Mouse (Mus musculus): ENCODE data around the gene Gp1bb.

DNA sequence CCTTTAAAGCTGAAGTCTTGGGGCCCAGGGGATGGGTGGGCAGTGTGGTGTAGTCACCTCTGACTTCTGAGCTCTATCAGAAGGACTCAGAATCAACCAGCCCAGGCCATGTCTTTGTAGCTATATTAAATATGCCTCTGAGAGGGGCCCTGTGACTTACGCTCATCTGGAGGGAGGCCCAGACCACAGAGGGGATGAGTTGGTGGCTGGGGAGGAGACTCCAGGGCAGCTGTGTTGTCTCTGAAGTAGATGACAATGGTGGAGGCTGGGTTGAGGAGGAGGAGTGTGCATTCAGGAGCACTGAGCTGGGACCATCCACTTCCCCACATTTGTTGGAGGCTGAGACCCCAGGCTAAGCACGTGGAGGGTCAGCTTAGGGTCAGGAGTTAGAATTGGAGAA lies 3.9 kb downstream of the Gp1bb start:
- TF ChIP-seq FLI1 (IDR thresholded peaks at IDR 0.05; ENCODE audit: low read length) = no peak
- TF ChIP-seq GATA1 (IDR thresholded peaks at IDR 0.05; ENCODE audit: borderline replicate concordance, low read length) = no peak

Measured in megakaryocyte, embryonic 14.5 days (primary cell).